Mouse (Mus musculus): ENCODE data around the gene Ctnnbl1. TPM values are rescaled to one million over a fixed set of nuclear protein-coding genes. Genes with fewer than 3 reads are reported as not detected.

The Ctnnbl1 gene
- polyA plus RNA-seq, 1 experiment from 2014 or later: 60.9 TPM

GRCm38 (mm10) chr2:157780956-157781355 is 43.8 kb downstream of the Ctnnbl1 start:
- H3K36me3 ChIP-seq (ENCODE audit: insufficient read depth): no peaks in the 10 kb centered on the region; the same call in 1 of the 2 replicates
- 91% methylated on average over 3 of the region's 3 CpGs for WGBS
- no peak overlapping the region for H3K9ac ChIP-seq
- no peak overlapping the region for H3K27ac ChIP-seq (ENCODE audit: low read depth)
- no peak for TF ChIP-seq CTCF (IDR thresholded peaks at IDR 0.05; ENCODE audit: low read depth)
- H3K9me3 ChIP-seq (ENCODE audit: low read depth, low read length): no peaks in the 10 kb centered on the region
- H3K4me2 ChIP-seq: no peak overlapping the region
- H3K27me3 ChIP-seq (ENCODE audit: insufficient read depth, low read length): no peaks in the 10 kb centered on the region
- ATAC-seq (ENCODE audit: insufficient read depth): no peak
- H3K4me3 ChIP-seq (ENCODE audit: low read depth, low read length): no peak overlapping the region
- no peaks in the 10 kb centered on the region for H3K4me1 ChIP-seq (ENCODE audit: insufficient read depth)
- DNase-seq: no peak

GRCm38 (mm10) chr2:157783152-157783551 is 46.0 kb downstream of the Ctnnbl1 start:
- no peak overlapping the region for H3K4me2 ChIP-seq
- no peak overlapping the region for H3K4me3 ChIP-seq (ENCODE audit: low read depth, low read length)
- no peaks in the 10 kb centered on the region for H3K4me1 ChIP-seq (ENCODE audit: insufficient read depth)
- DNase-seq (no peak), ATAC-seq (ENCODE audit: insufficient read depth) (no peak)
- H3K36me3 ChIP-seq (ENCODE audit: insufficient read depth): no peaks in the 10 kb centered on the region; the same call in 1 of the 2 replicates
- 88% methylated on average over 16 of the region's 16 CpGs for WGBS
- no peak overlapping the region for H3K27ac ChIP-seq (ENCODE audit: low read depth)
- H3K27me3 ChIP-seq (ENCODE audit: insufficient read depth, low read length): no peaks in the 10 kb centered on the region
- H3K9me3 ChIP-seq (ENCODE audit: low read depth, low read length): no peaks in the 10 kb centered on the region
- TF ChIP-seq CTCF (IDR thresholded peaks at IDR 0.05; ENCODE audit: low read depth): no peak
- no peak overlapping the region for H3K9ac ChIP-seq

- no peak overlapping the region for H3K4me3 ChIP-seq (ENCODE audit: low read depth, low read length)
- DNase-seq: no peak
- peaks cover 2% of the 10 kb centered on the region for H3K36me3 ChIP-seq (ENCODE audit: insufficient read depth)
- no peak for ATAC-seq (ENCODE audit: insufficient read depth)
- H3K9ac ChIP-seq: no peak overlapping the region
- no peak overlapping the region for H3K27ac ChIP-seq (ENCODE audit: low read depth)
- no peak overlapping the region for H3K4me2 ChIP-seq
- H3K9me3 ChIP-seq (ENCODE audit: low read depth, low read length): no peaks in the 10 kb centered on the region
- no peaks in the 10 kb centered on the region for H3K4me1 ChIP-seq (ENCODE audit: insufficient read depth)
- no peaks in the 10 kb centered on the region for H3K27me3 ChIP-seq (ENCODE audit: insufficient read depth, low read length)
- WGBS: 55% methylated on average over 6 of the region's 6 CpGs
- TF ChIP-seq CTCF (IDR thresholded peaks at IDR 0.05; ENCODE audit: low read depth): no peak
These were observed 47.0 kb downstream of the Ctnnbl1 start for GRCm38 (mm10) chr2:157784238-157784637.

GRCm38 (mm10) chr2:157784647-157785046 is 47.4 kb downstream of the Ctnnbl1 start:
- Histone ChIP-seq H3K4me2 (no peak overlapping the region), H3K27ac (ENCODE audit: low read depth) (no peak overlapping the region), H3K27me3 (ENCODE audit: insufficient read depth, low read length) (no peaks in the 10 kb centered on the region), H3K36me3 (ENCODE audit: insufficient read depth) (peaks cover 5% of the 10 kb centered on the region), H3K9ac (no peak overlapping the region), H3K9me3 (ENCODE audit: low read depth, low read length) (no peaks in the 10 kb centered on the region), H3K4me1 (ENCODE audit: insufficient read depth) (no peaks in the 10 kb centered on the region), H3K4me3 (ENCODE audit: low read depth, low read length) (no peak overlapping the region)
- ATAC-seq (ENCODE audit: insufficient read depth) (no peak), DNase-seq (no peak)
- 60% methylated on average over 2 of the region's 2 CpGs for WGBS
- no peak for TF ChIP-seq CTCF (IDR thresholded peaks at IDR 0.05; ENCODE audit: low read depth)

- no peak for DNase-seq
- no peak for TF ChIP-seq CTCF (IDR thresholded peaks at IDR 0.05; ENCODE audit: low read depth)
- no peak overlapping the region for H3K4me3 ChIP-seq (ENCODE audit: low read depth, low read length)
- no peaks in the 10 kb centered on the region for H3K27me3 ChIP-seq (ENCODE audit: insufficient read depth, low read length)
- 81% methylated on average over 7 of the region's 7 CpGs for WGBS
- no peaks in the 10 kb centered on the region for H3K9me3 ChIP-seq (ENCODE audit: low read depth, low read length)
- ATAC-seq (ENCODE audit: insufficient read depth): no peak
- H3K4me1 ChIP-seq (ENCODE audit: insufficient read depth): no peaks in the 10 kb centered on the region
- no peak overlapping the region for H3K9ac ChIP-seq
- no peak overlapping the region for H3K27ac ChIP-seq (ENCODE audit: low read depth)
- peaks cover 19% of the 10 kb centered on the region for H3K36me3 ChIP-seq (ENCODE audit: insufficient read depth)
- H3K4me2 ChIP-seq: no peak overlapping the region
These were observed 52.0 kb downstream of the Ctnnbl1 start for GRCm38 (mm10) chr2:157789226-157789625.

GRCm38 (mm10) chr2:157790836-157791495 is 53.8 kb downstream of the Ctnnbl1 start:
- DNase-seq: no peak
- Histone ChIP-seq H3K4me2 (no peak overlapping the region), H3K27me3 (ENCODE audit: insufficient read depth, low read length) (no peaks in the 10 kb centered on the region), H3K9me3 (ENCODE audit: low read depth, low read length) (no peaks in the 10 kb centered on the region), H3K27ac (ENCODE audit: low read depth) (no peak overlapping the region), H3K9ac (no peak overlapping the region), H3K36me3 (ENCODE audit: insufficient read depth) (peaks cover 19% of the 10 kb centered on the region), H3K4me3 (ENCODE audit: low read depth, low read length) (no peak overlapping the region), H3K4me1 (ENCODE audit: insufficient read depth) (no peaks in the 10 kb centered on the region)
- no peak for ATAC-seq (ENCODE audit: insufficient read depth)
- no peak for TF ChIP-seq CTCF (IDR thresholded peaks at IDR 0.05; ENCODE audit: low read depth)
- WGBS: 90% methylated on average over 8 of the region's 8 CpGs

- Histone ChIP-seq H3K4me1 (ENCODE audit: insufficient read depth) (no peaks in the 10 kb centered on the region), H3K4me3 (ENCODE audit: low read depth, low read length) (no peak overlapping the region), H3K9me3 (ENCODE audit: low read depth, low read length) (no peaks in the 10 kb centered on the region), H3K27ac (ENCODE audit: low read depth) (no peak overlapping the region), H3K4me2 (no peak overlapping the region), H3K9ac (no peak overlapping the region), H3K27me3 (ENCODE audit: insufficient read depth, low read length) (no peaks in the 10 kb centered on the region), H3K36me3 (ENCODE audit: insufficient read depth) (peaks cover 19% of the 10 kb centered on the region)
- WGBS: 78% methylated on average over 14 of the region's 14 CpGs
- DNase-seq: no peak
- no peak for TF ChIP-seq CTCF (IDR thresholded peaks at IDR 0.05; ENCODE audit: low read depth)
- ATAC-seq (ENCODE audit: insufficient read depth): no peak
These were observed 54.4 kb downstream of the Ctnnbl1 start for GRCm38 (mm10) chr2:157791528-157792162.

Data from lung, embryonic 14.5 days (tissue).